Mouse (Mus musculus) G1E (cell line): ENCODE results near the gene Serpina3b. TPM values are rescaled to one million over a fixed set of nuclear protein-coding genes. Genes with fewer than 3 reads are reported as not detected.

ENCODE experiments used
- ATAC-seq: 2 replicates; pipeline ENCODE4 v1.8.0; 2016; ENCODE audit warnings: mild to moderate bottlenecking; ENCODE audit not compliant: insufficient number of reproducible peaks, poor library complexity, low FRiP score, severe bottlenecking; ENCODE audit errors: extremely low read depth
- DNase-seq: peaks from one replicate; pipeline ENCODE4 v3.0.0; 2012; ENCODE audit warnings: low spot score
- H3K27me3 ChIP-seq: 2 replicates; pipeline ENCODE4 v1.6.1; 2012; ENCODE audit warnings: mild to moderate bottlenecking, low read length, inconsistent platforms; ENCODE audit not compliant: insufficient read depth
- H3K36me3 ChIP-seq: replicated peaks from 2 replicates; pipeline ENCODE3; 2012; ENCODE audit warnings: mild to moderate bottlenecking, inconsistent platforms
- H3K4me1 ChIP-seq: 2 replicates; pipeline ENCODE4 v1.6.1; 2012; ENCODE audit warnings: low read depth, low read length, inconsistent platforms, mixed read lengths; ENCODE audit not compliant: insufficient read depth
- H3K4me3 ChIP-seq: 2 replicates; pipeline ENCODE4 v1.5.1; 2012; ENCODE audit warnings: low read depth, mild to moderate bottlenecking, inconsistent platforms, low read length, moderate library complexity, mixed read lengths
- H3K9me3 ChIP-seq: replicated peaks from 2 replicates; pipeline ENCODE4 v1.6.1; 2012; ENCODE audit warnings: inconsistent platforms
- CTCF ChIP-seq: IDR thresholded peaks from 2 replicates; pipeline ENCODE4 v1.5.1; 2012; ENCODE audit warnings: low read depth, low read length, inconsistent platforms, mixed read lengths
- GATA1 ChIP-seq: IDR thresholded peaks from 2 replicates; pipeline ENCODE4 v1.6.1; 2012; ENCODE audit warnings: borderline replicate concordance, low read length, inconsistent platforms, mixed read lengths
- GATA2 ChIP-seq: IDR thresholded peaks from 2 replicates; pipeline ENCODE4 v1.6.1; 2012; ENCODE audit warnings: low read depth, low read length, inconsistent platforms, borderline replicate concordance
- POLR2AphosphoS5 ChIP-seq: IDR thresholded peaks from 2 replicates; pipeline ENCODE4 v1.6.1; 2012; ENCODE audit warnings: low read depth, low read length, inconsistent platforms; ENCODE audit not compliant: insufficient replicate concordance
- TAL1 ChIP-seq: conservative IDR thresholded peaks from 2 replicates; pipeline ENCODE4 v1.6.1; 2012; ENCODE audit warnings: low read depth, low read length, inconsistent platforms, mixed read lengths
- polyA plus RNA-seq: library from polyadenylated mRNA; stranded (reverse); fragments of >175 nt; gene quantifications from 2 replicates; pipeline ENCODE4 v1.2.3, GENCODE M21; 2012
- total RNA-seq, 2 experiments: library from RNA; stranded (forward) in 1 of 2; stranded (reverse) in 1 of 2; fragments of 200-1000 nt in 1 of 2; fragments of >200 nt in 1 of 2; fragmentation: Nextera tagmentation in 1 of 2; gene quantifications; 2 replicates each; pipeline ENCODE4 v1.2.3; 2014 to 2017

The Serpina3b gene
- total and polyA plus RNA-seq, 3 experiments, result 0.22 TPM; not detected in 2

DNA sequence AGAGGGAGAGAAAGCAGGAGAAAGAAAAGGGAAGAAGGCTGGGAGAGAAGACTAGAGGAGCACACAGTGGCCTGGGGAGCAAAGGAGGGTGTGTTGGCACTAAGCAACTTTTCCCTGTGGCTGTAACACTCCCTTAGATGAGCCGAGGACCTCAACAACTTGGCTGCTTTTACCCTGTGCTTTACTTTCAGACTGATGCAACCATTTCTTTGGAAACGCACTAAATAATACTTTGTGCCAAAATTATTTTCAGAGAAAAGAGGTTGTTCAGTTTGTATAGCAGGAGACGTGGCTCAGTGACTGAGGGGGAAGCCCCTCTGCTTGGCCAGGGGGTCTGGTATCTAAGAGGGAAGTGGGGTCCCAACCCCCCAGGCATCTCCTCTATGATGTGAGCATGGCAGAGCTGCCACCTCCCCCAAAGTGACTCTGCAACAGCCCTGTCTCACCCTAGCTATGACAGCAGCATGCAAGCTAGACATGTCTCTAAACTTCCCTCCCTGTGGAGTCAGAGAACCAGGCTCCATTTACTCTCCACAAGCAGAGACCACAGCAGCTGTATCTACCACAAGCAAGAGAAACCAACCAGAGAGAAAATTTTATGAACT, 25.3 kb downstream of the Serpina3b start:
- no peak overlapping the region for H3K4me3 ChIP-seq
- TF ChIP-seq CTCF, result no peak
- no peak for TF ChIP-seq GATA1
- TF ChIP-seq TAL1, result no peak
- TF ChIP-seq GATA2, result no peak
- no peak for TF ChIP-seq POLR2AphosphoS5
- no peak for ATAC-seq

GRCm38 (mm10) chr12:104153656-104154055, 25.9 kb downstream of the Serpina3b start, which contains the start of gene Serpina3c:
TSS of gene Serpina3c (minus strand) at chr12:104153870.
- TF ChIP-seq TAL1 (no peak), GATA1 (no peak)
- no peaks in the 10 kb centered on the region for H3K27me3 ChIP-seq
- no peaks in the 10 kb centered on the region for H3K4me1 ChIP-seq
- ATAC-seq (no peak), DNase-seq (no peak)
- no peak within 1 kb of the TSS for H3K4me3 ChIP-seq
- no peaks in the 10 kb centered on the region for H3K36me3 ChIP-seq
- H3K9me3 ChIP-seq, result peaks cover 64% of the 10 kb centered on the region

More for the DNA sequence above, 25.3 kb downstream of the Serpina3b start:
- Histone ChIP-seq H3K4me1 (no peaks in the 10 kb centered on the region), H3K36me3 (no peaks in the 10 kb centered on the region), H3K9me3 (peaks cover 66% of the 10 kb centered on the region), H3K27me3 (no peaks in the 10 kb centered on the region)
- DNase-seq, result no peak

DNA sequence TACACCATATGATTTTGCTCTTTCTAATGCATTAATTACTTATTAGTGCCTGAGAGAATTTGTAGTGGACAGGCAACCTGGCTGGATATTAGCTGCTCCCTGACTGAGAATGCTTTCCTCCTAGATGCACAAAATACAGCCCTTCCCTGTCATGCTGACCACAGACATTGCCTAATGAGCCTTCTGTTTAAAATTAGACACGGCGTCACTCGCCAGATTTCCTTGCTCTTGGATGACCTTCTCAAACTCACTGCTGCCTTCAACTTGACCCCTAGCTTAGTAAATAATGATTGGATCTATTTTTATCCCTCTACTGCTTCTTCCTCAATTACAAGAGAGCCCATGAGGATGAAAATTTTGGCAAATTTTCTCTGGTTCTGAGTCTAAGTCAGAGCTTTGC, 47.0 kb downstream of the Serpina3b start:
- no peak for DNase-seq
- H3K9me3 ChIP-seq, result peaks cover 60% of the 10 kb centered on the region
- no peaks in the 10 kb centered on the region for H3K27me3 ChIP-seq
- H3K36me3 ChIP-seq, result no peaks in the 10 kb centered on the region
- TF ChIP-seq TAL1 (no peak), GATA2 (no peak), POLR2AphosphoS5 (no peak), CTCF (no peak), GATA1 (no peak)
- ATAC-seq, result no peak
- H3K4me3 ChIP-seq, result no peak overlapping the region
- no peaks in the 10 kb centered on the region for H3K4me1 ChIP-seq

DNA sequence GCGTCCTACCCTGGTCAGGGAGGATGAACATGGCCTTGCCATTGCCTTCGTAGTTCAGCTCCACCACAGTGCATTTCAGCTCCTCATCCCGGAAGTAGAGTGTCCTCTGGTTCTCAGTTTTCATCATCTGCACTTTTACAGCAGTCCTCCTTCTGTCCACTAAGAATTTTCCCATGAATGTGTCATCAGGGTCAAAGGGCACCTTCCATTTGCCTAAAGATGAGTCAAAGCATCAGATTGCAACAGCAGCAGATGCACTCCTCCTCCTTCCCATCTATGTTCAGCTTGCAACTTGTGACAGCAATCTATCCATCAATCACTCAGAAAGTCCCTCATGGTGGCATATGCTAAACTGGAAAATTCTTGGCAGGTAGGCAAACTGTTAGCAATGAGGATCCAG, 47.8 kb downstream of the Serpina3b start:
- ATAC-seq (no peak), DNase-seq (no peak)
- TF ChIP-seq CTCF (no peak), GATA1 (no peak), TAL1 (no peak), POLR2AphosphoS5 (no peak), GATA2 (no peak)

DNA sequence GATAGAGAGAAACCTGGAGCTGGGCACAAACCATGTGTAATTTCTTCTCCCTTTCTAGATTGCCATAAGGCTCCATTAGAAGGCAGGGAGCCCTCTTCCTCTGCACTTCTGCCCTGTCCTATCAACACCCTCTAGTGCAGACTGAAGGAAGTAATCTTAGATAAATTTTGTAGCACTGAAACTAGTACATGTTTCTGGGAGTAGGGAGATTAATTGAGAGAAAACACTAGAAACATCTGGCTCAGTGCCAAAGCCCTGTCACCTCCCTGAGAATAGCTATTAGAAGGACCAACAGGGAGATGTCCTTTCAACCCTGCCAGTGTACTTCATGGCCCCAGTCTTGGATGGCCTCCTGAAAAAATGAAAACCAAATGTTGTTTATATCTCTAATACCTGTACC, 50.8 kb downstream of the Serpina3b start:
- TF ChIP-seq POLR2AphosphoS5, result no peak
- no peak for TF ChIP-seq GATA2
- no peak for TF ChIP-seq CTCF
- no peak for TF ChIP-seq TAL1
- TF ChIP-seq GATA1, result no peak
- ATAC-seq, result no peak
- no peaks in the 10 kb centered on the region for H3K27me3 ChIP-seq
- no peak overlapping the region for H3K4me3 ChIP-seq
- H3K9me3 ChIP-seq, result peaks cover 47% of the 10 kb centered on the region
- no peaks in the 10 kb centered on the region for H3K36me3 ChIP-seq
- no peak for DNase-seq
- H3K4me1 ChIP-seq, result no peaks in the 10 kb centered on the region

More for the DNA sequence above, 47.8 kb downstream of the Serpina3b start:
- Histone ChIP-seq H3K27me3 (no peaks in the 10 kb centered on the region), H3K36me3 (no peaks in the 10 kb centered on the region), H3K4me3 (no peak overlapping the region), H3K4me1 (no peaks in the 10 kb centered on the region), H3K9me3 (peaks cover 62% of the 10 kb centered on the region)

DNA sequence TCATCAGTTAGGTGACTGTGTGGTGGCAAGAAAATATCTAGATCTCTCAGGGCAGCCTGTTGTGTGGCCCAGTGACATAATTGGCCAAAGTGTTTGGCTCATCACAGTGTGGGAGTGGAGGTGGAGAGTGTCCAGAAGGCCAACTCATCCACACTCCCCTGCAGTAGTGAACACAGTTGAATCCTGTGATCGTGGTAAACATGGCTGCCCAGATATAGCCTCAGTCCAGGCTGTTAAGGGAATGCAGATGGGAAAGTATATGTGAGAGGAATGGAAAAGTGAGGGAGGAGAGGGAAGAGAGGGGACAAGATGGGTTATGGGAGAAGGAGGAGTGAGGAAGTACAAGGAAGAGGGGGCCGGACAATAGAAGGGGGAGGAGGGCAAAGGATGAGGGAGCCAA, 51.2 kb downstream of the Serpina3b start:
- H3K36me3 ChIP-seq, result no peaks in the 10 kb centered on the region
- H3K9me3 ChIP-seq, result peaks cover 46% of the 10 kb centered on the region
- TF ChIP-seq GATA2 (no peak), POLR2AphosphoS5 (no peak), TAL1 (no peak), GATA1 (no peak), CTCF (no peak)
- DNase-seq (no peak), ATAC-seq (no peak)
- no peaks in the 10 kb centered on the region for H3K27me3 ChIP-seq
- H3K4me1 ChIP-seq, result no peaks in the 10 kb centered on the region
- no peak overlapping the region for H3K4me3 ChIP-seq

- no peaks in the 10 kb centered on the region for H3K4me1 ChIP-seq
- no peak for DNase-seq
- no peaks in the 10 kb centered on the region for H3K27me3 ChIP-seq
- no peak for ATAC-seq
- TF ChIP-seq TAL1 (no peak), POLR2AphosphoS5 (no peak), GATA1 (no peak), GATA2 (no peak), CTCF (no peak)
- H3K36me3 ChIP-seq, result no peaks in the 10 kb centered on the region
- H3K4me3 ChIP-seq, result no peak overlapping the region
- peaks cover 61% of the 10 kb centered on the region for H3K9me3 ChIP-seq
These were observed 57.2 kb downstream of the Serpina3b start for GRCm38 (mm10) chr12:104185046-104185445.
